Mouse (Mus musculus): ENCODE measurements around the gene Zfyve26. TPM values are rescaled to one million over a fixed set of nuclear protein-coding genes. Genes with fewer than 3 reads are reported as not detected.
"Not testable (repeated sequence)": the region's sequence is repeated elsewhere in the genome, so short reads cannot be mapped to it uniquely, and the experiment has no call there.

Zfyve26 gene
- polyA plus RNA-seq, 1 experiment from 2014 or later, result 10.6 TPM

DNA sequence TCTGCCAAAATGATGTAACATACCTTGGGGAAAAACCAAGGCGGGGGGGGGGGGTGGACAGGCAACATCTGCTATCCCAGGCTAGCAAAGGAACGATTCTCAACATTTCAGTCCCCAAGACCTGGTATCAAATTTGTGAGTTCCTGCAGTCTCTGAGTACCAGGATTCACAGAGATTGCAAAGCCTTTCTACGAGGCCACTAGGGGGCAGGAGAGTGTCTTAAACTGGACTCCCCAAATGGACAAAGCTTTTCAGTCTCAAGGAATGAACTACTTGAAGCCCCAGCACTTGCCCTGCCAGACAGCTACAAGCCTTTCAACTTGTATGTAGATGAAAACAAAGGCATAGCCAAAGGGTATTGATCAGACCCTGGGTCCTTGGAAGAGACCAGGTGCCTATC lies 102.7 kb downstream of the Zfyve26 start:
- Histone ChIP-seq H3K27me3 (replicated peaks) (no peaks in the 10 kb centered on the region), H3K27ac (no peak overlapping the region), H3K4me3 (no peak overlapping the region), H3K36me3 (peaks cover 8% of the 10 kb centered on the region), H3K9ac (no peak overlapping the region), H3K9me3 (replicated peaks) (no peaks in the 10 kb centered on the region), H3K4me2 (no peak overlapping the region), H3K4me1 (peaks cover 23% of the 10 kb centered on the region)
- no peak for ATAC-seq
- 1% methylated on average over 3 of the region's 3 CpGs for WGBS (ENCODE audit: insufficient replicate concordance)

GRCm38 (mm10) chr12:79192193-79192592 lies 103.9 kb downstream of the Zfyve26 start, which contains the start of gene Rdh11:
Rdh11 (minus strand) TSS chr12:79192293.
- Histone ChIP-seq H3K4me3 (peak within 1 kb of the TSS; percentile 78), H3K36me3 (peaks cover 20% of the 10 kb centered on the region), H3K27ac (peak within 1 kb of the TSS; percentile 86), H3K27me3 (replicated peaks) (no peaks in the 10 kb centered on the region), H3K4me2 (peak within 1 kb of the TSS; percentile 91), H3K4me1 (peaks cover 23% of the 10 kb centered on the region), H3K9ac (peak within 1 kb of the TSS; percentile 77), H3K9me3 (replicated peaks) (no peaks in the 10 kb centered on the region)
- 61% methylated on average over 6 of the region's 6 CpGs for WGBS (ENCODE audit: insufficient replicate concordance)
- ATAC-seq, result no peak

- Histone ChIP-seq H3K9me3 (replicated peaks) (no peaks in the 10 kb centered on the region), H3K36me3 (peaks cover 25% of the 10 kb centered on the region), H3K4me3 (peak overlapping the region; percentile 78), H3K27ac (peak overlapping the region; percentile 86), H3K27me3 (replicated peaks) (no peaks in the 10 kb centered on the region), H3K4me2 (peak overlapping the region; percentile 91), H3K9ac (peak overlapping the region; percentile 77), H3K4me1 (peaks cover 23% of the 10 kb centered on the region)
- ATAC-seq, result peak; percentile 77
- 7% methylated on average over 14 of the region's 14 CpGs for whole genome bisulfite sequencing (ENCODE audit: insufficient replicate concordance)
Observed at GRCm38 (mm10) chr12:79191701-79192100, 104.4 kb downstream of the Zfyve26 start.

GRCm38 (mm10) chr12:79190931-79191673 lies 105.0 kb downstream of the Zfyve26 start:
- peak; percentile 97 for ATAC-seq
- Histone ChIP-seq H3K4me1 (peaks cover 23% of the 10 kb centered on the region), H3K27me3 (replicated peaks) (no peaks in the 10 kb centered on the region), H3K9ac (peak overlapping the region; percentile 77), H3K36me3 (peaks cover 31% of the 10 kb centered on the region), H3K4me2 (peak overlapping the region; percentile 91), H3K27ac (peak overlapping the region; percentile 86), H3K4me3 (peak overlapping the region; percentile 78), H3K9me3 (replicated peaks) (no peaks in the 10 kb centered on the region)
- WGBS (ENCODE audit: insufficient replicate concordance), result 0% methylated on average over 18 of the region's 18 CpGs

DNA sequence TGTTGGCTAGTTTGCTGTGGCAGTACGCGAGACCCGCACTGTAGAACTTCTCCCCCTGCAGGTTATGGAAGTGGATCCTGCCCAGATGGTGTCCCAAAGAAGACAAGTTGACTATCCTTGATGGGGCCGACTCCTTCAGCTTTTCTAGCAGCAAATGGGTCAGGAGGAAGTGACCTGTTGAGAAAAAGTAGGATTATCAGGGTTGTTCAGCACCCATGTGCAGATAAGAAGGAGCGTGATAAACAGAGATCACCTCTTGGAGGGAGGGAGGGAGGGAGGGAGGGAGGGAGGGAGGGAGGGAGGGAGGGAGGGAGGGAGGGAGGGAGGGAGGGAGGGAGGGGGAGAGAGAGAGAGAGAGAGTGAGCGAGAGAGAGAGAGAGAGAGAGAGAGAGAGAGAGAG lies 110.9 kb downstream of the Zfyve26 start:
- not testable (repeated sequence) for H3K27me3 ChIP-seq (replicated peaks); H3K4me3 ChIP-seq; H3K9ac ChIP-seq; H3K4me2 ChIP-seq; ATAC-seq; H3K27ac ChIP-seq; H3K9me3 ChIP-seq (replicated peaks)
- peaks cover 87% of the 10 kb centered on the region for H3K36me3 ChIP-seq
- peaks cover 17% of the 10 kb centered on the region for H3K4me1 ChIP-seq
- 72% methylated on average over 5 of the region's 6 CpGs for WGBS (ENCODE audit: insufficient replicate concordance)

Other genes with a start within 250 kb of the Zfyve26 start
- gene Pigh, start 206.7 kb downstream of the Zfyve26 start, polyA plus RNA-seq (2016; fragmentation: Nextera tagmentation; extraction: Ambion mirVana), result 10.5 and 10.7 TPM in 2 replicates
- gene Arg2, start 165.5 kb downstream of the Zfyve26 start, polyA plus RNA-seq (2016; fragmentation: Nextera tagmentation; extraction: Ambion mirVana), result 0.08 TPM in 2 replicates
- gene Vti1b, start 123.6 kb downstream of the Zfyve26 start, polyA plus RNA-seq (2016; fragmentation: Nextera tagmentation; extraction: Ambion mirVana), result 48.0 and 52.3 TPM in 2 replicates
- 22.1 and 22.9 TPM in 2 replicates for gene Rdh11, start 104.0 kb downstream of the Zfyve26 start, polyA plus RNA-seq (2016; fragmentation: Nextera tagmentation; extraction: Ambion mirVana)
- gene Rdh12, start 87.4 kb downstream of the Zfyve26 start, polyA plus RNA-seq (2016; fragmentation: Nextera tagmentation; extraction: Ambion mirVana), result 0.23 and 0.41 TPM in 2 replicates
- 5.3 and 7.5 TPM in 2 replicates for gene Rad51b, start 978 bp upstream of the Zfyve26 start, polyA plus RNA-seq (2016; fragmentation: Nextera tagmentation; extraction: Ambion mirVana)

Measured in liver, embryonic 12.5 days (tissue).